Mouse (Mus musculus) Patski (cell line): Measurements from ENCODE around the gene Glycam1. TPM values are rescaled to one million over a fixed set of nuclear protein-coding genes. Genes with fewer than 3 reads are reported as not detected.
A peak's percentile ranks its signal among the peaks of the same experiment; 100 is the strongest.
"Not testable (repeated sequence)": the region's sequence is repeated elsewhere in the genome, so short reads cannot be mapped to it uniquely, and the experiment has no call there.

Source experiments
- ATAC-seq: fragments of 100-300 bp; one replicate; pipeline ENCODE4 v1.8.0; 2021
- CTCF ChIA-PET: fragments of 350-600 bp; sonication (Branson Sonifier 250); formaldehyde crosslinking; loops from one replicate; lab custom pipeline; 2022; ENCODE audit warnings: inconsistent platforms; lab: Charles Lee
- POLR2A ChIA-PET: fragments of 350-600 bp; sonication (Branson Sonifier 250); formaldehyde crosslinking; loops from one replicate; lab custom pipeline; 2022; ENCODE audit warnings: antibody characterized with exemption, inconsistent platforms; lab: Charles Lee
- DNase-seq: peaks from one replicate; pipeline ENCODE4 v3.0.0-alpha.2; 2011; ENCODE audit warnings: low read depth, low spot score
- H3K27me3 ChIP-seq: fragments of 371-371 bp; one replicate; pipeline ENCODE4 v1.5.1; 2021
- CTCF ChIP-seq: fragments of 100-300 bp; IDR thresholded peaks from one replicate; pipeline ENCODE4 v1.5.1; 2021
- in situ Hi-C: fragments of 300-500 bp; cut with MboI; formaldehyde crosslinking; loops from 3 replicates; pipeline ENCODE4 v1.11.1; 2018; ENCODE audit warnings: low pct_unique_long_range_greater_than_20kb, mixed read lengths
- polyA plus RNA-seq: library from polyadenylated mRNA; unstranded; gene quantifications from one replicate; pipeline ENCODE4 v1.2.3, GENCODE M21; 2021

Glycam1 gene
- polyA plus RNA-seq, result not detected

DNA sequence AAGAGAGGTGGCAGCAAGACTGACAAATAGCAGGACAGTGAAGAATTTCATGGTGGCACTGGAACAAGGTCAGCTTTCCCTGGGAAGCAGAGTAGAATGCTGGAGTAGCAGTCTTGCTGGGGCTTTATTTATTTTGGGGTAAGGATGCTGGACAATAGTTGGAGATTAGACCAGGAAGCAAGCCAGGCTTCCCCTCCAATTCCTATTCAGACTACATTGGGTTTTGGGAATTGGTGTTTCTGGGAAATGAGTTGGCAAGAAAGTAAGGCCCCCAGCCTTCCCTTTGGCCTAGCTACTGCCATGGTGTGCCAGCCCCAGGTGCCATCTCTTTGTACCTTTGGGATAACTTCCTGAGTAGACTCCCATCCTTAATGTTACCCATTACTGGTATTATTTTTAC, at the start of gene Glycam1:
TSS of gene Glycam1 (minus strand) at position 101 of the 400 bp plus-strand sequence.
- TF ChIP-seq CTCF, result no peak
- CTCF ChIA-PET, result no interaction called here
- DNase-seq, result no peak

DNA sequence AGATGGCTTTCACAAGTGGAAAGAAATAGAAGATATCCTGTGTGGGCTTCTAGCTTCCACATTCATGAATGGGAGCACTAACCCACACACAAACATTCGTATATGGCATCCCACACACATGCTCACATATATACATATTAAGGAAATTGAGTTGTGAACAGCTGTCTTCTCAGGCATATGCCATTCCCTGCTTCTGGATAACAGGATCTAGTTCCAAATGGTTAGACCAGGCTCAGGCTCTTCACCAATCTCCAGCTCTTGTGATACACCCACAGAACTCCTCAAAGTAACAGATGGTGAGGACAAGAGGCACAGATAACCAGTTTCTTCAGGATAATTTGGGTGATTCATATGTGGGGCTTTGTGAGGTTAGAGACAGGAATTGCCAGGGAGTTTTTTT, 39.6 kb upstream of the Glycam1 start:
- no peak for TF ChIP-seq CTCF
- in situ Hi-C loops, result no loop called here
- no peak for DNase-seq
- ATAC-seq, result no peak
- ChIA-PET POLR2A (no interaction called here), CTCF (no interaction called here)
- H3K27me3 ChIP-seq, result no peaks in the 10 kb centered on the region

More for the DNA sequence above, at the start of gene Glycam1:
- in situ Hi-C loops, result no loop called here
- peaks cover 6% of the 10 kb centered on the region for H3K27me3 ChIP-seq
- POLR2A ChIA-PET, result interaction anchor here (0.6 kb wide), 1 partner anchor 1718 kb away, joined by 7 read pairs; no protein-coding TSS in a partner anchor
- no peak for ATAC-seq

DNA sequence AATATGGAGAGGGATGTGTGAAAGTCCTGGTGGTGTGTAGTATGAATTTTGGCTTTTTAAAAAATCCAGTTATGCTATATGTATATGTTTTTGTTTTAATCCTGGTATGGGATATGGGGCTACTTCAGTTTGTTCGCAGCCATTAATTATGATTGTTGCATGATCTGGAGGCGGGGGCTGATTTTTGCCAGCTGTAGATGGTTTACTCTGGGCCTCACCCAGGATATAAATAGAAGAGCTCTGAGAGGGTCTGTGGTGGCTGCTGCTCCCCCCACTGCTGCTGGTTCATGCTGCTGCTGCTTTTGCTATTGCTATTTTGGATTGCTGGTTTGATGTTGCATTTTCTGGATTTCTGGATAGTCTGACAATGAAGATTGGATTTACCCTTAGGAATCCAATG, 25.9 kb upstream of the Glycam1 start:
- no peak for TF ChIP-seq CTCF
- H3K27me3 ChIP-seq, result peaks cover 6% of the 10 kb centered on the region
- ATAC-seq (no peak), DNase-seq (no peak)
- in situ Hi-C loops, result no loop called here
- ChIA-PET POLR2A (no interaction called here), CTCF (no interaction called here)

DNA sequence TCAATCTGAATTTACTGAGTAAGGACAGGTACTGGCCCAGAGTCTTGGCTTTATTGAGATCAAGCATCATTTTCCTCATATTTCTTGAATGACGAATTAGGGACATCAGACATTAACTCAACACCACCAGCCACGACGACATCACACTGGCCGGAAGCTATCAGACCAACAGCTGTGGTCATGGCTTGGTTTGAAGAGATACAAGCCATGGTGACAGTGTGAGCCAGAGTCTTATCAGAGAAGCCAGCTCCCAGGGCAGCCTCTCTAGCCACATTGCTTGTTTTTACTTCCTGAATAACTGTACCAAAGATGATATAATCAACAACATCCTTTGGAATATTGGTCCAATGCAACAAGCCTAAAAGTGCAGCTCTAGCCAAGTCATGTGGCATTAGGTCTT, 22.9 kb upstream of the Glycam1 start:
- DNase-seq, in situ Hi-C loops, H3K27me3 ChIP-seq, CTCF ChIA-PET, POLR2A ChIA-PET, ATAC-seq: not testable (repeated sequence)

DNA sequence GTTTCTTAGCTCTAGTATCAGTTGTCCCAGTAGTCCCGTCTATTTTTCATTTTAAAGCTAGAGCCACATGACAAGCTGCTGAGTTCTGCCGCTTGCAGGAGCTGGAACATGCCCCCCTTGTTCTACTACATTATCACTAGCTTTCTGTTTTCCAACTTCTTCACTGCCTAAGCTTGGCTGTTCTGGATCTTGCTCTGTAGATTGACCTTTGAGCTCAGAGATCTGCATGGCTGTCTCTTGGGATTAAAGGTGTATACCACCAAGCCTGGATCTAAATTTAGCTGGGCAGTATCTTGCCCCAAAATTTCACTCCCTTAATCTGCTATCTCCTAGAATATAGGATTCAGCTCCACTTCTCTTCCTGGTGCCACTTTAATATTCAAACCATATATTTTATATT, 21.0 kb upstream of the Glycam1 start:
- CTCF ChIA-PET, result no interaction called here
- no peak for ATAC-seq
- POLR2A ChIA-PET, result no interaction called here
- in situ Hi-C loops, result no loop called here
- no peak for DNase-seq
- peaks cover 6% of the 10 kb centered on the region for H3K27me3 ChIP-seq
- TF ChIP-seq CTCF, result no peak

DNA sequence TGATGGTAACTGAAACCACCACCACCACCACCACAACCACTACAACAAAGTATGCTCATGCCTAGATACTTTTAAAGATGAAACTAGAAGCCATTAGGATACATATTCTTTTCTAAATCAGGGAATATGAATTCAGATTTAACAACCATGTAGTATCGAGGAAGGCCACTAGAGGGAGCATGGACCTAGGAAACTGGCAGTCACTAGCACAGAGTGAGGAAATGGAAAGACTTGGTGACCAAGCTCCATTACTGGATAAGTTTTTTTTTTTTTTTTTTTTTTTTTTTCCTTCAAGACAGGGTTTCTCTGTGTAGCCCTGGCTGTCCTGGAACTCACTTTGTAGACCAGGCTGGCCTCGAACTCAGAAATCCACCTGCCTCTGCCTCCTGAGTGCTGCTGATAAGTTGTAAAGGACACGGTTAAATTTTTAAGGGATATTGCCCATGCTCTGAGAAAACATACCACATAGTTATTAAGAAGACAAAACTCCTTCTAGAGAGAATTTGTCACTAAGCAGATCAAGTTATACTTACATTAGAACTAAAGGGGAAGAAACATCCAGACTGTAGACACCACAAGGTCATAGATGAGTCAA, 12.7 kb downstream of the Glycam1 start:
- in situ Hi-C loops, result no loop called here
- H3K27me3 ChIP-seq, result peaks cover 8% of the 10 kb centered on the region
- ATAC-seq, result peak; percentile 41
- ChIA-PET POLR2A (no interaction called here), CTCF (interaction anchor here (0.8 to 3.0 kb wide), 10 partner anchors 9 to 88 kb away, joined by 3 to 15 read pairs (median 4); no protein-coding TSS in a partner anchor)
- TF ChIP-seq CTCF, result peak; percentile 78
- DNase-seq, result peak; percentile 15

DNA sequence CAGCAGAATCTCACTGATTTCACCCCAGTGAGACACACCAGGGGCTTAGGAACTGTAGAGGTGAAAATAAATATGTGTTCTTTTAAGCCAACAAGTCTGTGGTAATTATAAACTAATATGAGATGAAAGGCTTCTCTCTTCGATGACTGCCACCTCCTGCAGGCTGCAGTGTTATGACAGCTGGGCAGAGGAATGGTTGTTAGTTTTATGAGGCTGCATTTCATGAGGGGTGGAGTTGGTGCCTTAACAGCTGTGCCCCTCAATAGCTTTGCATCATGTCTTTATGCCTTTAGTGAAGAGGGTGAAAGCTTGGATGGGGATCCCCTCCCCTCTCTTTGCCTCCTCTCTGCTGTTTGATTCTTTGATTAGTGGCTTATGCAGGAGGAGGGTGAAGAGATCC, 13.8 kb downstream of the Glycam1 start:
- ATAC-seq (no peak), DNase-seq (no peak)
- no peak for TF ChIP-seq CTCF
- ChIA-PET CTCF (interaction anchor here (0.8 to 3.0 kb wide), 5 partner anchors 8 to 87 kb away, joined by 3 to 15 read pairs (median 3); no protein-coding TSS in a partner anchor), POLR2A (no interaction called here)
- in situ Hi-C loops, result no loop called here
- peaks cover 8% of the 10 kb centered on the region for H3K27me3 ChIP-seq

DNA sequence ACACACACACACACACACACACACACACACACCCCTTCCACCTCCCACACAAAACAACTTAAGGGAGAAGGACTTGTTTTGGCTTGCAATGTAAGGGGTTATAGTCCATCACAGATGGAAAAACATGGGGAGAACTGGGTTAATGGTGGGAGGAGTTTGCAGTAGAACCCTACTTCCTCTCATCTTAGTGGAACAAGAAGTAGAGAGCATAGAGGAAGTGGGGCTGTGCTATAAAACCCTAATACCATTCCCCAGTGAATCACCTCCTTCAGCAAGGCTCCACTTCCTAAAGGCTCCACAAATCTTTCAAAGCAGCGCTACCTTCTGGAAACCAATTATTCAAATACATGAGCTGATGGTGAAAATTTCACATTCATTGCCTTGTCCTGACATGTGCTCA, 15.4 kb downstream of the Glycam1 start:
- POLR2A ChIA-PET, result no interaction called here
- H3K27me3 ChIP-seq, result peaks cover 8% of the 10 kb centered on the region
- in situ Hi-C loops, result no loop called here
- ATAC-seq (no peak), DNase-seq (no peak)
- TF ChIP-seq CTCF, result no peak
- CTCF ChIA-PET, result interaction anchor here (3.0 kb wide), 1 partner anchor 9 kb away, joined by 15 read pairs; no protein-coding TSS in a partner anchor

DNA sequence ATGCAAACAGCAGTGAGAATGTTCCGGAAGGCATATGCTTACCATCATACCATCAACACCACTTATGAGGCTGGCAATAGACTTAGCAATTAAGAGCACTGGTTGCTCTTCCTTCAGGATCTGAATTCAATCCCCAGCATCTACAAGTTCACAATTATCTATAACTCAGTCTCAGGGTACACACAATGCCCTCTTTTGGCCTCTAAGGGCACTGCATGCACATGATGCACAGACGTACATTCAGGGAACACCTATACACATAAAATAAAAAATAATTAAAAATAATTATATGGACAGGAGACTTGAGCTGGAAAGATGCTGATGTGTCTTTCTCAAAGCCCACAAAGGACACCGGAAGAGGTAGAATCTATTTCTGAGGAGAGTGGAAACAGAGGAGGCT, 16.9 kb downstream of the Glycam1 start:
- no peak for ATAC-seq
- DNase-seq, result no peak
- peak; percentile 59 for TF ChIP-seq CTCF
- POLR2A ChIA-PET, result no interaction called here
- CTCF ChIA-PET, result interaction anchor here (1.8 kb wide), 1 partner anchor 63 kb away, joined by 5 read pairs; no protein-coding TSS in a partner anchor
- peaks cover 8% of the 10 kb centered on the region for H3K27me3 ChIP-seq
- in situ Hi-C loops, result no loop called here

DNA sequence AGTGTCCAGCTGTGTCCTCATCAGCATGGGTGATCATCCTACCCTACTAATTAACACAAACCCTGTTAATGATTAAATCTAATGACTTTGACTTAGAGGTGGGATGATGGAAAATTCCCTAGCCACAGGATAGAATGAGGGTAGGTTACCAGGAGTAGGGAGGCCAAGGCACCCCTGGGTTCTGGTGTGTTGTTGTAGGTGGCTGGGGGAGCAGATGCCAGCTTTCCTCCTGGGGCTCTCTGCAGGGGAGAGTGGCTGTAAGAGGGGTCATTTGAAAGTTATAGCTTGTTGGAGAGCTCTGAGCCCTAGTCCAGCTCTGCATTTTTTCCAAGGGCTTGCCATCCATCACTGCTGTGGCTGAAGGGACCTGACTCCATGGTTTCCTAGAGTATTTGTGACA, 22.4 kb downstream of the Glycam1 start:
- H3K27me3 ChIP-seq, result peaks cover 25% of the 10 kb centered on the region
- ChIA-PET POLR2A (no interaction called here), CTCF (interaction anchor here (1.2 to 2.2 kb wide), 3 partner anchors 9 to 60 kb away, joined by 3 to 6 read pairs (median 5); no protein-coding TSS in a partner anchor)
- in situ Hi-C loops, result no loop called here
- no peak for TF ChIP-seq CTCF
- ATAC-seq, result peak; percentile 22
- DNase-seq, result no peak

DNA sequence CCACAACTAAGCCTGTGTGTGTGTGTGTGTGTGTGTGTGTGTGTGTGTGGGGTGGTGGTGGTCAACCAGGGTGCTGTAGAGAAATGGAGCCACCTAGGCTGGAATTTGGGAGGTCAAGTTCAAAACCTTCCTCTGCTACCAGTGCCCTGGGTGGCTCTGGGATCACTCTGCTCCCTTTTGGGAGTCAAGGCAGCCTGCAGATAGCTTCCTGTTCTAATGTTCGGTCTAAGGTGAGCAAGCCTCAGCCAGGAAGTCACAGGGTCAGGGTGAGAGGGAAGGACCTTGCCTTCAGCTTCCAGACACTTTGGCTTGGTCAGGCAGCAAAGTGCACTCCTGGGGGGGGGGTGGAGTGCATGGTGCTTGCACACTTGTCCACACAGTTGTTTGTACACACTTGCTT, 24.2 kb downstream of the Glycam1 start:
- ATAC-seq (no peak), DNase-seq (no peak)
- no peak for TF ChIP-seq CTCF
- in situ Hi-C loops, result no loop called here
- CTCF ChIA-PET, result interaction anchor here (0.9 to 4.2 kb wide), 3 partner anchors 10 to 22 kb away, joined by 3 to 15 read pairs (median 3); no protein-coding TSS in a partner anchor
- peaks cover 41% of the 10 kb centered on the region for H3K27me3 ChIP-seq
- POLR2A ChIA-PET, result no interaction called here
